Comparison of ENCODE assay signal across 14 mouse cellular contexts in the genomic region with DNA sequence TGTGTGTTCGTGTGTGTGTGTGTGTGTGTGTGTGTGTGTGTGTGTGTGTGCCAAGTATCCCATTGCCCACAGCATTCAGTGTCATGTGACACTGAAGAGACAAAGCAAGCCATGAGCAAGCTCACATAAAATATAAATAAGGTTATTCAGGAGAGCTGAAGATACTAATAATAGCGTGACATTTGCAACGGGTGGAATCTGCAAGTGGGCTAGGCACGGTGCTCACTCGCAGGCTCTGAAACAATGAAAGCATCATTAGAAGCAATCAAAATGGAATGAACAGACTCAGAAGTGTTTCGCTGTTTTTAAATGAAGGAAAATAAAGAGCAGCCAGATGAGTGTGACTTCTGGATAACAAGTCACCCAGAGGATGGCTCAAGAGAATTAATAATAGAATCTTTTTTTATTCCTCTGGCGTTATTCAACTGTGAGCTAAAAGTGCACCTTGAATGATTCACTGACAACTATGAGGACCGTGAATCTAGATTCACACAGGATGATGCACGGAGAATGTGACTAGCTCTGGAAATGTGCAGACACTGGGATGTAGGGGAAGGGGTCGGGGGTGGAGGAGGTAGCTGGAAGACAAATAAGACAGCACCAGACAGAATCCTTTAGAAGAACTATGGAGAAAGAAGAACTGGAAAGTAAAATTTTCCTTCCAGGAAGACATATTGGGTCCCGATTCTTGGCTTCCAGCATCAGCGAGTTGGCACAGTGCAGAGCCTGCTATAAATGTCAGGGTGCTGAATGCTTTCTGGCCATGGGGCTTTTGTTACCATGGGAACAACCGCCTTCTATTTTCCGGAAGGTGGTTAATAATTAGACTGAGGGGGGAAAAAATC. TPM values are rescaled to one million over a fixed set of nuclear protein-coding genes. Genes with fewer than 3 reads are reported as not detected.
DNase-seq lines count a peak whose midpoint lies in the region; ATAC-seq lines count a peak whose summit lies in the region.
"Had no signal": no experiment of that assay in that cellular context is flagged by ENCODE, and none has a peak within 500 bp of the region (broad histone marks: within the 10 kb centered on the region; RNA-seq: fewer than 3 reads in every experiment).

No protein-coding gene starts in this region.

- H3K4me1 ChIP-seq in neural tube, embryonic 14.5 days (ENCODE audit: control insufficient read depth, insufficient read depth, low read length), result no peaks in the 10 kb centered on the region
- H3K4me1 ChIP-seq: embryonic facial prominence, embryonic 13.5 days had no signal

- no peak overlapping the region for H3K4me3 ChIP-seq in neural tube, embryonic 14.5 days (ENCODE audit: low read depth, low read length)
- H3K4me3 ChIP-seq: embryonic facial prominence, embryonic 13.5 days had no signal

- 48% methylated on average over 14 of the region's 14 CpGs for WGBS in neural tube, embryonic 14.5 days

- 0 out of 2 replicates have a peak, but pooled peaks cover 5% of the 10 kb centered on the region for H3K9me3 ChIP-seq in neural tube, embryonic 14.5 days (ENCODE audit: control insufficient read depth, low read length)
- H3K9me3 ChIP-seq: embryonic facial prominence, embryonic 13.5 days had no signal

- no peaks in the 10 kb centered on the region for H3K36me3 ChIP-seq in neural tube, embryonic 14.5 days (ENCODE audit: control insufficient read depth, insufficient read depth, low read length)
- H3K36me3 ChIP-seq: embryonic facial prominence, embryonic 13.5 days had no signal

- H3K9ac ChIP-seq in neural tube, embryonic 14.5 days (replicated peaks; ENCODE audit: low read depth, low read length), result no peak overlapping the region
- H3K9ac ChIP-seq: embryonic facial prominence, embryonic 13.5 days had no signal

- intact Hi-C loops in heart, postnatal 36 days (cut with DNase I), result no loop called here

- peak; percentile 64 for DNase-seq in heart, adult 11 months
- no peak for DNase-seq in heart, postnatal 36 days
- DNase-seq in cerebellum, postnatal 10 days, result peak; percentile 78 to 81
- peak; percentile 79 for DNase-seq in layer of hippocampus, adult 9-11 months
- no peak for DNase-seq in ovary, adult 18-20 months (ENCODE audit: low spot score)
- no peak for DNase-seq in yolk sac, embryonic 10.5 days (ENCODE audit: low spot score)
- DNase-seq in lung, adult 18-20 months, result no peak
- DNase-seq: heart, adult 18-20 months; thymus, adult 2 months had no signal

- peak; percentile 87 for ATAC-seq in neural tube, embryonic 14.5 days (ENCODE audit: low read depth)

- H3K27me3 ChIP-seq in neural tube, embryonic 14.5 days (ENCODE audit: control insufficient read depth, insufficient read depth, low read length), result no peaks in the 10 kb centered on the region
- H3K27me3 ChIP-seq: CH12.LX; embryonic facial prominence, embryonic 13.5 days had no signal

- peak overlapping the region; percentile 60 for H3K27ac ChIP-seq in neural tube, embryonic 14.5 days (ENCODE audit: low read depth, low read length)
- H3K27ac ChIP-seq: embryonic facial prominence, embryonic 13.5 days had no signal

- H3K4me2 ChIP-seq in neural tube, embryonic 14.5 days (ENCODE audit: low read depth, low read length), result no peak overlapping the region
- H3K4me2 ChIP-seq: embryonic facial prominence, embryonic 13.5 days had no signal

RNA-seq across cellular contexts. Expression of a gene that starts 55.3 kb away (rescaled TPM):
- not detected for total RNA-seq in heart, postnatal 36 days (2021)
- polyA plus RNA-seq in neural tube, embryonic 14.5 days (2014; fragmentation: Nextera tagmentation; extraction: Ambion mirVana), result not detected in 2 replicates
- total RNA-seq: CH12.LX; heart, adult 18-20 months had no signal
- polyA plus RNA-seq: embryonic facial prominence, embryonic 13.5 days; kidney, embryonic 16.5 days; lung, embryonic 16.5 days; thymus, adult 2 months had no signal

Comparison
In these comparisons a context has a peak if more than half of its experiments do, and no peak if none do; other contexts are left out.
1. DNase-seq: peak in heart, adult 11 months (single experiment), cerebellum, postnatal 10 days (2 of 2) and layer of hippocampus, adult 9-11 months (single experiment); none in heart, postnatal 36 days (0 of 2), ovary, adult 18-20 months (single experiment), yolk sac, embryonic 10.5 days (single experiment) and lung, adult 18-20 months (0 of 2).